Mouse (Mus musculus): ENCODE measurements around the gene Duox1.

DNA sequence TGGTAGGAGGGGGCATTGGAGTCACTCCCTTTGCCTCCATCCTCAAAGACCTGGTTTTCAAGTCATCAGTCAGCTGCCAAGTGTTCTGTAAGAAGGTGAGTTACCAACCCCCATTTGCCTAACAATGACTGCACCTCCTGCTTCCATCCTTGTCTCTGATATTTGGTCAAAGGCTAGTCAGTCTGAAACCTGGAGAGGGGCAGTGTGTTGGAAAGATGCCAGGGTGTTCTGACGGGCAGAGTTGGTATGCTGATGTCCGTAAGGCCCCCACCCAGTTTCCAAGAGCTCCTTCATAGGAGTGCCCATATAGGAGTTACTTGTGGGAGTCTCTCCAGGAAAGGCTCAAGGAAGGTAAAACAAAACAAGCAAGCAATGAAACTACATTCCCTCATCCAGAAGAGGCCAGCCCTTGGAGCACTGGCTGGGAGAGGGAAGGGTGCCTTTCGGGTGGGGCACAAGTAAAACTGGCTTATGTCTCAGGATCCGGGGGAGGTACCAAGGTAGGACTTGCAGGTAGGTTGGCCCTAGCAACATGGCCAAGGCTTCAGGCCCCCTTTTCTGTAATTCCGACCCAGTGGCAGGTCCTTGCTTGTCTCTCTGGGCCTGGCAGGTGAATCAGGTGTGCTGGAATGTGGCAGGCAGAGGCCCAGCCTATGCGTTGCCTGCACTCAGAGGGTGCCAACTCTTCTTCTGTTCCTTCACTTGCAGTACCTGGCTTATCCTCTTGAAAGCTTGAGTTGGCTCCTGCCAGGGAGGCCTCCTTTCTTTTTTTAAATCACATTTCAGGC lies 29.8 kb downstream of the Duox1 start:
- TF ChIP-seq EP300 (IDR thresholded peaks at IDR 0.05; ENCODE audit: insufficient read depth, low read depth, low read length) (no peak), POLR2A (IDR thresholded peaks at IDR 0.05; ENCODE audit: insufficient read depth, low read length) (no peak)

All from ES-Bruce4 (cell line).